Comparison of ENCODE assay signal across 8 mouse cellular contexts in genomic region chr19:4333791-4334190, GRCm38 (mm10). TPM values are rescaled to one million over a fixed set of nuclear protein-coding genes. Genes with fewer than 3 reads are reported as not detected.
DNase-seq lines count a peak whose midpoint lies in the region; ATAC-seq lines count a peak whose summit lies in the region.

No protein-coding gene starts in this region.

- H3K9me3 ChIP-seq in heart, embryonic 10.5 days = no peaks in the 10 kb centered on the region
- H3K9me3 ChIP-seq in kidney, embryonic 15.5 days (replicated peaks) = no peaks in the 10 kb centered on the region

- H3K4me3 ChIP-seq in heart, embryonic 10.5 days = peak overlapping the region; percentile 77
- H3K4me3 ChIP-seq in kidney, embryonic 15.5 days (replicated peaks) = peak overlapping the region; percentile 56

- 0% methylated on average over 16 of the region's 16 CpGs for WGBS in heart, embryonic 10.5 days
- WGBS in kidney, embryonic 15.5 days = under 1% methylated on average over 16 of the region's 16 CpGs

- H3K4me2 ChIP-seq in kidney, embryonic 15.5 days = peak overlapping the region; percentile 66

- peaks cover 35% of the 10 kb centered on the region for H3K36me3 ChIP-seq in heart, embryonic 10.5 days
- peaks cover 47% of the 10 kb centered on the region for H3K36me3 ChIP-seq in kidney, embryonic 15.5 days

- DNase-seq in B cell, adult 2 months = peak; percentile 86 to 87
- DNase-seq in brain, adult 2 months (ENCODE audit: low read depth, low spot score) = peak; percentile 99
- peak; percentile 98 for DNase-seq in heart, embryonic 10.5 days (ENCODE audit: low spot score)
- DNase-seq in liver = peak; percentile 92
- DNase-seq in spleen, postnatal 4 days (ENCODE audit: low spot score in 2 of 2) = peak; percentile 83 to 88

- H3K27me3 ChIP-seq in heart, embryonic 10.5 days (ENCODE audit: insufficient read depth, poor library complexity, severe bottlenecking) = no peaks in the 10 kb centered on the region
- H3K27me3 ChIP-seq in kidney, embryonic 15.5 days = no peaks in the 10 kb centered on the region

- H3K4me1 ChIP-seq in heart, embryonic 10.5 days = peaks cover 28% of the 10 kb centered on the region
- H3K4me1 ChIP-seq in kidney, embryonic 15.5 days = peaks cover 36% of the 10 kb centered on the region

- peak overlapping the region; percentile 63 for H3K9ac ChIP-seq in kidney, embryonic 15.5 days

- ATAC-seq in erythroblast, adult 5-6 weeks (replicated peaks; ENCODE audit: low FRiP score, poor library complexity, severe bottlenecking) = peak; percentile 98
- ATAC-seq in kidney, embryonic 15.5 days (replicated peaks; ENCODE audit: low FRiP score) = peak; percentile 99
- peak; percentile 93 for ATAC-seq in monocyte, adult 5-6 weeks (replicated peaks; ENCODE audit: insufficient number of reproducible peaks, low FRiP score, low TSS enrichment, poor library complexity, severe bottlenecking)

- peak overlapping the region; percentile 91 for H3K27ac ChIP-seq in heart, embryonic 10.5 days
- H3K27ac ChIP-seq in kidney, embryonic 15.5 days = peak overlapping the region; percentile 97

RNA-seq across cellular contexts. Expression of gene Grk2, which starts 27.8 kb away (rescaled TPM):
- total RNA-seq in erythroblast, adult 5-6 weeks (2015; ENCODE audit: low replicate concordance) = 63.4 and 93.2 TPM in 2 replicates
- total RNA-seq in erythroblast, adult 5-6 weeks (2017; ENCODE audit: low replicate concordance) = 40.1 and 60.1 TPM in 2 replicates
- polyA plus RNA-seq in heart, embryonic 10.5 days (2016; fragmentation: Nextera tagmentation; extraction: Ambion mirVana) = 12.0 and 16.5 TPM in 2 replicates
- polyA plus RNA-seq in kidney, embryonic 15.5 days (2015; fragmentation: Nextera tagmentation; extraction: Ambion mirVana) = 15.7 and 17.9 TPM in 2 replicates
- total RNA-seq in monocyte, adult 5-6 weeks (2017) = 270 to 475 TPM (median 366 TPM) in 3 replicates

RNA-seq across cellular contexts. Expression of gene Ankrd13d, which starts 50.9 kb away (rescaled TPM):
- total RNA-seq in erythroblast, adult 5-6 weeks (2015; ENCODE audit: low replicate concordance) = 0.63 TPM in 1 of 2 replicates, not detected in the other
- 0.84 TPM in 1 of 2 replicates, not detected in the other for total RNA-seq in erythroblast, adult 5-6 weeks (2017; ENCODE audit: low replicate concordance)
- polyA plus RNA-seq in heart, embryonic 10.5 days (2016; fragmentation: Nextera tagmentation; extraction: Ambion mirVana) = 1.9 and 3.6 TPM in 2 replicates
- 8.3 and 8.5 TPM in 2 replicates for polyA plus RNA-seq in kidney, embryonic 15.5 days (2015; fragmentation: Nextera tagmentation; extraction: Ambion mirVana)
- total RNA-seq in monocyte, adult 5-6 weeks (2017) = 2.4 to 21.5 TPM (median 12.0 TPM) in 3 replicates

Comparison
In these comparisons a context has a peak if more than half of its experiments do, and no peak if none do; other contexts are left out.
1. Peak in every context shown above with its lines: DNase-seq, ATAC-seq, H3K4me3 ChIP-seq and H3K27ac ChIP-seq.